Mouse (Mus musculus) thymus, adult 2 months (tissue): ENCODE measurements around the gene Clstn2.

ENCODE experiments used
- CTCF ChIP-seq: fragments of 200-500 bp; IDR thresholded peaks from 2 replicates; pipeline ENCODE4 v1.5.1; 2012; ENCODE audit warnings: mild to moderate bottlenecking, control low read depth, low read length, moderate library complexity, borderline replicate concordance; ENCODE audit not compliant: control insufficient read depth, poor library complexity, insufficient read depth; ENCODE audit errors: extremely low read depth
- POLR2A ChIP-seq: fragments of 200-500 bp; IDR thresholded peaks from 2 replicates; pipeline ENCODE4 v1.6.1; 2012; ENCODE audit warnings: mild to moderate bottlenecking, low read length, control low read depth, moderate library complexity; ENCODE audit not compliant: control insufficient read depth, poor library complexity, insufficient read depth; ENCODE audit errors: extremely low read depth

DNA sequence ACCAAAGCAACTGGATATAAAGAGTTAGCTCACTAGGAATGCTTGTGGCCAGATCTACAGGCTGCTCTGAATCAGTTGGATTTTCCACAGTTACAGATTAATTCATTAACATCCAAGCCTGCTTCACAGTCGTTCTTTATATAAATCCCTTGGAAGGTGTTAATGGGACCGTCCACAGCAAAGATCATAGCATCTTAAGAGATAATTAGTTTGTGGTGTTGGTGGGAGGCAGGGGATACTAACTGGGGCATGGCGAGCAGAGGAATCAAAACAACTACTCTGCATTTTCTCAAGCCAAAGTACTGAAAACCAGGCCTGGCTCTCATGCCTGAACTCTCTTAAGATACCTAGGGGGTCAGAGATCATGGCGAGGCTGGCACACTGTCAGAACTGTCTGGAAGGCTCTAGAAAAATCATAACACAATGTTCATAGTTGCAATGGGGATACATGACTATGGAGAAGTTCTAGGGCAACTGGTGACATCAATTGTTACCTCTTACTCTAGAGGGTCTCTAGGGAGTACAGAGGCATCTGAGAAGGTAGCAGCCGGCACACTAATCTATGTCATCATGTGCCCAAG is 336.2 kb downstream of the Clstn2 start:
- TF ChIP-seq CTCF (no peak), POLR2A (no peak)
